Mouse (Mus musculus): ENCODE measurements at regions not wholly inside any gene's neighbourhood (a gene's known extent, or its start where the extent isn't known, plus 50 kb on each side); places are given as distances from the start of the nearest gene placed in this dataset.

DNA sequence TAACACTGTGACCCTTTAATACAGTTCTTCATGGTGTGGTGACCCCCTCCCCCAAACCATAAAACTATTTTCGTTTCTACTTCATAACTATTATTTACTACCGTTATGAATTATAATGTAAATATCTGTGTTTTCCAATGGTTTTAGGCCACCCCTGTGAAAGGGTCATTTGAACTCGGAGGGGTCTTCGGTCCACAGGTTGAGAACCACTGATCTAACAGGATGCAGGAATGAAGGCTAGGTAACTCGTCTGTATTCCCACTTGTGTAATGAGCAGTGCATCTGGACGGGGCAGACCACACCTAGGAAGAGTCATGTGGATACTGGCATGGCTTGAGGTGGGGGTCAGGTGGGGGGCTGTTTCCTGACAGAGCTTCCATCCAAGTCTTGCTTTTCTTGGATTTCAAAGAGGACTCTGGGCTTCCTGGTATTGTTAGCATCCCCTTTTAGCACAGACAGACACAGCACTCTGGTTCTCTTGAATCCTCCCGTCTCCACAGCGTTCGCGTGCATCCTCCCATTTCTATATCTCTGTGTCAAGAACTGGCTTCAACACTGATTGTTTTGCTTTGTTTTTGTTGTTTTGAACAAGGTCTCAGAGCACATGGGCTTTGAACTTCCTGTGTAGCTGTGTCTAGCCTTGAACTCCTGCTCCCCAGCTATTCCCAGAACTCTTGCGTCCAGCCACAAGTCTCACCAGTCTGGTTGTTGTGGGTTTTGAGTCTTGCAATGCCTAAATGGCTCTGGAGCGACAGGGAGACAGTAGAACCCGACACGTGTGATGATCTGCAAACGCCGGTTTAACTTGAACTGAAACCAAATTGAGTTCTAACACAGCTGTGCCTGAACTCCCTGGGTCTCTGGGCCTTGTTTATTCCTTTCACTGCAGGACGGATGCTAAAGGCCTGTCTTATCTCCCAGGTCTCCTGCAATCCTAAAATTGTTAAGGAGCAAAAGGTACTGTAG lies 75.4 kb upstream of the Ralgps2 start:
- no peak for DNase-seq (ENCODE audit: low read depth, low spot score)

DNA sequence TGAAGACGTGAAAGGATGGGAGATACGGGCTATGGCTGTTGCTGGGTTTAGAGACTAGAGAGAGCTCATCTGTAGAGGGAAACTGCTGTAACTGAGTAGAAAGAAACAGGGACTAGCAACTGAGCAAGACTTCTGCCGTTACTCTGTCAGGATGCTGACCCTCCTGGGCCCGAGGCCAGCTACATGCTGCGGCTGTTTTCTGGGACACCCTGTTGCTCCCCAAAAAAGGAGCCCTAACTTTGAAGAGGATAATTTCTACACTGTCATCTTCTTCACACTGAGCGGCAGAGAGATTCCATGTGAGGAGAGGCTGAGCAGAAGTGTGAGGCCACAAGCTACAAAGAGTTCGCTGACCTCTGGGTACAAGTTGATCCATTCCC lies 74.2 kb upstream of the Ralgps2 start:
- DNase-seq (ENCODE audit: low read depth, low spot score) = no peak

DNA sequence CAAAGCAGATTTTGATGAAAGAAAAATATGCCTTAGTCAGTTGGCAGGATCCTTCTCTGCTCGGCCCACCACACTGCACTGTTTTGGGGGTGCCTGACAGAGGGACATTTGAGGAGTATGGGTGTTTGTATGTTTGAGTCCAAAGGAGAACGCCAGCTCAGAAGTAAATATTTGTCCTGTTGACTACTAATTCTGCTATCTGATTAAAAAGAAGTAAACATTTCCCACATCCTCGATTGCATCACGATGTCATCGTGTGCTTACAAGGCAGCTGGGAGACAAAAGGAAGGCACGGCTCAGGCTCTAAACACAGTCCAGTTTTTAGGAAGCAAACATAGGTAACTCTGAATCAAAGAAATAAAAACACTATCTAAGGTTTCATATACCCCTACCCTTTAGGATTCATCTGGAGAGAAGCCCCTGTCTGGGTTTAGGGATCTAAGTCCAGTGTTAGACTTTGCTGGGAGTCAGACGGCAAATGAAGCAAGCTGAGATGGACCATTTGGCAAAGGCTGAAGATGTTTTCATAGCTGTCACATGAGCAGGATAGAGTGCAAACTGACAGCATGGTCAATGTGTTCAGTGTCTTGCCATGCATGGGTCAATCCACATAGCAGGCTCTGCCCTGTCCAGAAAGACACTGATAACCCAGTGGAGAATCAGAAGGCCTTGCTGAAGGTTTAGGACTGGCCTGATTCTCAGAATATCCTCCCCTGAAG lies 73.7 kb upstream of the Ralgps2 start:
- DNase-seq (ENCODE audit: low read depth, low spot score) = no peak

DNA sequence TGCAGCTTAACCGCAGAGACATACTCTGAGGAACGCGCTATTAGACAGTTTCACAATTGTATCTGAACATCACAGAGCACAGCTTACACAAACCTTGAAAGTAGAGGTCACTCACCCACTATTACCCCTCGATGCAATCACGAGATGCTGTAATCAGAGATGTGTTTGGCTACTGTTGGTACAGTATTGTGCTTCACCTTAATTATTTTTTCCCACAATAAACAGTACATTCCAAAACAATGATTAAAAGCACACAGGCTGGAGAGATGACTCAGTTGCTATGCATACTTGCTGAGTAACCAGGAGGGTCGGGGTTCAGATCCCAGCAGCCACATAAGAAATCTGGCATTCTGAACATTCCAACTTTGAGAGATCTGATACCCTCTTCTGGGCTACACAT lies 71.8 kb upstream of the Ralgps2 start:
- no peak for DNase-seq (ENCODE audit: low read depth, low spot score)

DNA sequence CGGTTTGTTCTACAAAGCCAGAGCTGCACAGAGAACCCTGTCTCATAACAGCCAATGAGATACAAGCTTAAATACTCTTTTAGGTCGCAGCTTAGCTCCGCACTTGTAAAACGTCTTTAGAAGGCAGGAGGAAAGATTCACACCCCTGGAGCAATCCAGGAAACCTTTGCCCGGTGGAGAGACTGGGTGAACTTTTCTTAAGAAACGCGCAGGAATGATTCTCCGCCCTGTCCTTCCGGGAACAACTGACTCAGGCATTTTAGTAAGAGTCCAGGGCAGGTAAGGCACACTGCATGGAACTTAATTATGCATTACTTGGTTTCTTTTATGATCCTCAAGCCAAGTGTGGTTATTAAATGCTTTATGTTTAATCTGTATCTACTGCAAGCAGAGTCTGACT lies 70.0 kb upstream of the Ralgps2 start:
- DNase-seq (ENCODE audit: low read depth, low spot score) = no peak

DNA sequence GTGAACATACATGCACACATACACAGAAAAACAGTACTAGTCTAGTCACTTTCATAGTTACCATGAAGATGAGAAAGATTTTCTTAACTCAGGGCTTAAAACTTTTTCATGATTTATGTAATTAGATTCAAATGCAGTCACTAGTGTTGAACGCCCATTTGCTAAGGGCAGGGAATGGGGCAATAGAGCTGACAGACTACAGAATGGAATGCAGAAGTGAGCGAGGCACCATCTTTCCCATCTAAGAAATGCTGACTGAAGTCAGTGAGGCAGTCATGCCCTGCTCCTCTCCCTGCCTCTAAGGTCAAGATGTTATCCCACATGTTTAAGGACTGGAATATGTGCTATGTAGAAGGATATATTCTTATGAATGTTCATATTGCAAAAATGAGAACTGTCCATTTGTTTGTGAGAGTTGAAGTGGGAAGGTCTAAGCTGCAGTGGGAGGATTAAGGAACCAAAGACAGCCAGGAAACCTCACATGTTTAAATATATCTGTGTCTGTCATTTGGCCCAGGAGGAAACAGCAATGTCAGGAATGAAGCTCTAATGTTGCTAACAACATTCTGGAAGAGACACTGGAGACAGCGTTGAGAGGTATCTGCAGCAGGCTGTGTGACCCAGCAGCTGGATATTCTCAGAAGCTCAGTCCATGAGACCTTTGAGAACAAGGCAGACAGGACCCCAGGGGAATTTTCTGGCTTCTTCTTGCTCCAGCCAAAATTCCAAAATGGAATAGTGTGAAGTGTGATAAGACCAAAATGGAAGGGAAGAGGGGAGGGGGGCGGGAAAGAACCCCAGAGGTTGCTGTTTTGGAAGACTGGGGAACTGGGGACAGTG lies 68.7 kb upstream of the Ralgps2 start:
- DNase-seq (ENCODE audit: low read depth, low spot score) = no peak

DNA sequence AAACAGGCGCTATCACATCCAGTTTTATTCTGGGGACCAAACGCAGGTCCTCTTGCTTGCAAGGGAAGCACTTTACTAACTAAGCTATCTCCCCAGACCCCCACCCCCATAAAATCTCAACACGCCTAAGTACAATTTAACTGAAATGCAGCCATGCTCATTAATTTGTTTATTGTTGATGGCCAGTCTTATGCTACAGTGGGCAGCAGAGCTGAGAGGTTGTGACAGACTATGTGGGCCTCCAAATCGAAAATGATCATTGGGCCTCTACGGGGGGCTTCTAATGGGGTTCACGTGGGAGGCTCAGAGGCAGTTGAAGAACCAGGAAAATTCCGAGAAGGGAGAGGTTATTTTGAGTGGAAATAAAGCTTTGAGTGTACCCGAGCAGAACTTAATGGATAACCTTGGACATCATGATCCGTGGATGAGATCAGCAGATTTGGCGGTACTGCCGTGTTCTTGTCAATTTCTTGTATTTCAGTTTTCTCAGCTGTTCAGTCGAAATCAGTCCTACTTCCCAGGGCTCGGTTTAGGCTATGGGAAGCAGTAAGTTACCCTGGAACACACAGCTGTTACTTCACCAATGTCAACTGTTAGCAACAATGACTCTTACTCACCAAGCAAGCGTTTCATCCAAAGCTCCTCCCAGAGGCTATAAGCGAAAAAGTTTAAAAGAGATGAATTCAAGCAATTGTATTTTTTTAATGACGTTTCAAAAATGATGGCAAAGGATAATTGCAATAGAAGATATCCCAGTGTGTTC lies 65.1 kb upstream of the Ralgps2 start:
- no peak for DNase-seq (ENCODE audit: low read depth, low spot score)

DNA sequence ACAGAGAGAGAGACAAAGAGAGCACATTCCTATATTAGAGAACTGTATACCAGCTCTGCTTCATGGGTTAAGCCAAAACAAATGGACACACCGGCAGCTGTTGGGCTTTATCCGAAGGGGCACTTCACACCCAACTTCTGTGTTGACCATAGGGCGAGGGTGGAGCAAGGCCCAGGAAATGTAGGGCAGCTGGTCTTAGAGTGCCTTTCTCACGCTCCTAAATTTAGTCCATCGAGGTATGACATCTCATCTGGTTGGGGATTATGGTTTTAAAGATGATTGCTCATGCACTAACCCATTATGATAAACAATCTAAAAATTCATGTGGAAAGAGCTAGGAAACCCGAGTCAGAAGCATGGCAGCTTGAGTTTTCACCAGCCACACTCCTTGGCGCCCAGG lies 63.6 kb upstream of the Ralgps2 start:
- no peak for DNase-seq (ENCODE audit: low read depth, low spot score)

DNA sequence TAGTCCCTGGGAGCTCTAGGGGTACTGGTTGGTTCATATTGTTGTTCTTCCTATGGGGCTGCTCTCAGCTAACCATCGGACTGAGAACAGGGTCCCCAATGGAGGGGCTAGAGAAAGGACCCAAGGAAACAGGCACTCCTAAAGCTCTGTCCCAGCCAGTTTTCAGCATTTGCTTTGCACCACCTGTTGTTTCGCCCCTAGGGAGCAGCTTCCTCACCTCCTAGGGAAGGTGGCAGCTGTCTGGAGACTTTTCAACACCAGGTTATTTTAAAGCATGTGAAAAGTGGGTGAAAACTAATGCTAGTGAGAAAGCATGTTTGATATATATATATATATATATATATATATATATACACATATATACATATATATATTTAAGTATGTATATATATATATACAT lies 62.8 kb upstream of the Ralgps2 start:
- no peak for DNase-seq (ENCODE audit: low read depth, low spot score)

DNA sequence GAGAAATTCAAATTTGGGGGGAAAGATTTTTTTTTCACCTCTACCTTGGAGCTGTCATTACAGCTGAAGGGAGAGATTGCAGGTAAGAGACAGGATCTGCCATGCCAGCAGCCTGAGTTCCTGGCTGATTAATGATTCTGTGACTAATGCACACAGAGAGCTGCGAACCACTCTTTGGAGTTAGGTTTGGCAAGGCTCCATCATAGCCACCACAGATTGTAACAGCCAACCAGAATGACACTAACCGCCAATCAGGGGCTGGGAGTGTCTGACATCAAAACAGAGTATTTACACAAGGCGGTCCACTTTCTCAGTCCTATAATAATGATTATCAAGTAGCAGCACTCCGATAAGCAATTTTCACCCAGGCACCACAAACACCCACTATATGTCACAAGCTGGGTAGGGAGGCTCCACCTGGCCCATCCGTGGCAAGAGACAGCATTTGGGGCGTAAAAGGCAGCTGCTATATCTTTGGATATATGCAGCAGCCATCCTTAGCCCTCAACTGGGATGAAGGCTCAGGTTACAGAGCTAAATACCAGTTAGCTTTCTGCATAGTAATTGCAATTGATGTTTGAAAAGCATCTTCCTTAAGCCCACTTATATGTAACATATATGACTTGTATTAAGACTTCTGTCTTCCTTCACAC lies 61.7 kb upstream of the Ralgps2 start:
- no peak for DNase-seq (ENCODE audit: low read depth, low spot score)

DNA sequence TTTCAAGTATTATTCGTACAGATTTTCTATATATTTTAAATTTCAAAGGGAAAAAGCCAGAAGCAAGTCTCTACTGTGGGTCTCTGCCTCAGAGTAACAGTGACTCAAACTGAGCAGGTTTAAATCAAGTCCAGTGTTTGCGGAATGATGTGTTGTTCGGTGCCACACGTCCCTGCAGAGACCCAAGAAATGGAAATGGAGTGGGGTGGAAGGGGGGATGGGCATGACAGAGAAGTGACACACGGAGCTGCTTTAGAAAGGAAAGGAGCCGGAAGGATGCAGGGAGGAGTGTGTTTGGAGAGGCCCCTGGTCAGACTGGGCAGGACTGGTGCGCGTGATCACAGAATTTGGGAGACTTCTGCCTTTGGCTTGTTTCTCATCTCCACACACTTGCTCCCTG lies 60.5 kb upstream of the Ralgps2 start:
- DNase-seq (ENCODE audit: low read depth, low spot score) = no peak

DNA sequence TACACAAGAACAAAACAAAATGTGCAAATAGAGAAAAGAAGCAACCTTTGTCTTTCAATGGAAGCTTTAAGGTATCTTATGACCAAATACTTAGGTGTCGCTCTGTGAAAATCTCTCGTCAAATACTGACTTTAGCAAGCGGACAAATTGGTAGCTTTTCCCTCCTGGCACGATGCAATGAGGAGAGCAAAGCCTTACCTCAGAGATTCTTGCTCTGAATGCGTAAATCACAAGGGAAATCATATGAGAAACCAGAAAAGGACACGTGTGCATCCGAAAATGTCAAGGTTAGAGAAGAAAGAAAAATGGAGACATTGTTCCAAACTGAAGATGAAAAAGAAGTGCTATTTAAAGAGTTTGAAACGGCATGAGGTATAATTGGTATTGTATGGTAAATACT lies 59.8 kb upstream of the Ralgps2 start:
- DNase-seq (ENCODE audit: low read depth, low spot score) = no peak

DNA sequence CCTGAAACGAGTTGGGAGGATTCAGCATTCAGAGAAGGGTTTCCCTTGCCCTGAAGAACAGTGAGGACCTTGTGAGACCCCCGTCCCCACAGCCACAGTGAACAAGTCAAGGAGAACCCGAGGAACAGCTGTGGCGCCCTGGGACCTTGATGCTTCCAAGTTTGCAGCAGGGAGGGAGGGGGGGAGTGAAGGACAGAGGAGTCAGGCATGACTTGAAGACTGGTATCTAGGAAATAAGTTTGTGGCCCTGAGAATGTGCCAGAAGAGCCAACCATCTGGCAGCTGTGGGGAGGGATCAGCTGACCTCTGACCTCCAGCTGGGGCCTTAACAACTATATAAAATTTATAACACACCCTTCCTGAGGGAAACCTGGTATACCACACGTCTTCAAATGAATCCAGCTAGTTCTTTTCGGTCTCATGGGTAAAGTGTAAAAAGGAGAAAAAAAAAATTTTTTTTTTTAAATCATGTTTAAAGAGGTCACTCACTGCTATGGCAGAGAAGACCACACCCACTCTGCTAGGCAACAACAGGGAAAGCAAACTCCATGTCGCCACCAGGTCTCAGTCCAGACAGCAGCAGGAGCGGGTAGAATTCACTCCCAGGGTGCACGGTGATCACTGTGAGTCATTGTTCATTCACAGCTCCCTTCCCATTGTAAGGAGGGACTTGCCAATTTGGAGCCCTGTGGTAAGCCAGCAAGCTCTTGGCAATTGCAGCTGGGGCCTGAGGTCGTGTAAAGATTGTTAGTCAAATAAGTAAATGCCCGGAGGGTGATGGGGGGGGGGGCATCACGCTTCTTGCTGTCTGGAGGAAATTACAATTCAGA lies 58.3 kb upstream of the Ralgps2 start:
- DNase-seq (ENCODE audit: low read depth, low spot score) = no peak

DNA sequence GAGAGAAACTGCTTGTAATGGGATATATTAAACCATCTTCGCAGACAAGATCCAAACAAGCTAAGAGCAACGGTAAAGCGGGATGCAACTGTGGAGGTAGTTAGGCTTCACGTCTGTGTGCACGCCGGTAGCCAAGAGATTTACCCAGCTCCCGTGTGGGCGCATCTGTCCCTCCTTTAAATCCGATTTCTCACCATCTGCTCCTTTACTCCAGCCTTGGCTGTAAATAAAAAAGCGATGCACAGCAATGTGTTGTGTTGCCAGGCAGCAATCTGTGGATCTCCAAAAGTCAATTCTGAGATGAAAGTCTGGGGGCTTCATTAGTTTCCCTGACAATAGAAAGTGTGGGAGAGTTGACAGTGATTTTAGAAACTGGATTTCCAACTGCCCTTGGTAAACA lies 57.6 kb upstream of the Ralgps2 start:
- peak; percentile 78 for DNase-seq (ENCODE audit: low read depth, low spot score)

DNA sequence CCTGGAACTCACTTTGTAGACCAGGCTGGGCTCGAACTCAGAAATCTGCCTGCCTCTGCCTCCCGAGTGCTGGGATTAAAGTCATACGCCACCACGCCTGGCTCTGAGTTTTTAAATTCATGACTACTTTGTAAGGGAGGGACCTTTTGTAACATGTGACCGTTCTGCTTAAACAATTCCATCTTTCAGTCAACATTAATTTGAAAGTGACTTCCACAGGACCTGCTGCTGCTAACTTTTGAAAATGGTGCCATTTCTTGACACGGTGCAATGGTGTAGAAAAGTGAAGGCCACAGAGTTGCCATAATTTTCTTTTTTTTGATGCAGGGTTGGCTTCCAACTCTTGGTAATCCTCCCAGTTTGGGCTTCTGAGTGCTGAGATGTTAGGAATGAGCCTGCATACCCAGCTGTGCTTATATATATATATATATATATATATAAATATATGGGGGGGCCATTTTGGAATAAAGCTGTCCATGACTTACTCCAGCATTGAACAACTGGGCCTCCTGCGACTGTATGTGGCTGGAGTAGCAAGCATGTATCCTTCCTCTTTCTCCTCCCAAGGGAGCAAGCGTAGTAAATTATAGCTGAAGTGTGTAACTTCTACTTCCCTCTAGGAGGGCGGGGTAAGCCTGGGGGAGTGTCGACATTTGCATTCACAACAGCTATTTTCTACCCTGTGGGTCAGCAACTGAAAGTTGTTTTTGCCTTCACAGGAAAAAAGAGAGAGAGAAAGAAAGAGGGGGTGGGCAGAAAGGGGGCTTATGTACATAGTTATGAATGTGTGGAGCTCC lies 56.9 kb upstream of the Ralgps2 start:
- DNase-seq (ENCODE audit: low read depth, low spot score) = no peak

DNA sequence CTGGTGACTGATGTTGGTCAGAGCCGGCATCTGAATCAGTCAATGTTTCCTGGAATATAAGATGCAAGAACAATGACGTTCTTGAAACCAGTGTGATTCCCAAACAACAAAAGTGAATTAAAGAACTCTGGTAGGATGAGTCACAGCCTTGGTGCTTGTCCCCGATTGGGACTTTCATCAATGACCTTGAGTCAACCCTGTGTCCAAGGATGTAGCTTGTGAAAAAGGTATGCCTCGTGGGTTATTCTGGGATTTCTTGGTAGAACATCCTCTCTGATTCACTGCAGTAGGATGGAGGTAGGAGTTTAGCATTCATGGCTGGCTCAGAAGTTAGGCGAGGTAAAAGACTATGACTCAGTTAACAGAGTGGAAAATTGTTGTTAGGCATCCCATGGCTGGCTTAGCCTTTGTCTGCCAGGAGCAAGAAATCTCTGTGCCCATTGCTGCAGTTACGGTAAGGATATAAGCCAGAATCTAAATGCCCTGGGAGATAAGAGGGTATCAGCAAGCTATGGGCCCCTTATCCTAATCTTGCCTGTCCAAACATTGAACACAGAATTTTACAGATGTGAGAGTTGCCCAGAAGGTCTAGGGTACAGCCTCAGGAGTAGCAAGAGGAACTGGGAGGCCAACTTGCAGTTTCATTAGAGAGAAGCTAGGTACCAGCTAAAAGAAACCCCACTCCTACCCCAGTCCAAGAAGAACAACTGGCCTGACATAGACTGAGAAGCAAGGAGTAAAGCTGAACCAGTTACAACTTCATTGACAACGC lies 55.9 kb upstream of the Ralgps2 start:
- no peak for DNase-seq (ENCODE audit: low read depth, low spot score)

DNA sequence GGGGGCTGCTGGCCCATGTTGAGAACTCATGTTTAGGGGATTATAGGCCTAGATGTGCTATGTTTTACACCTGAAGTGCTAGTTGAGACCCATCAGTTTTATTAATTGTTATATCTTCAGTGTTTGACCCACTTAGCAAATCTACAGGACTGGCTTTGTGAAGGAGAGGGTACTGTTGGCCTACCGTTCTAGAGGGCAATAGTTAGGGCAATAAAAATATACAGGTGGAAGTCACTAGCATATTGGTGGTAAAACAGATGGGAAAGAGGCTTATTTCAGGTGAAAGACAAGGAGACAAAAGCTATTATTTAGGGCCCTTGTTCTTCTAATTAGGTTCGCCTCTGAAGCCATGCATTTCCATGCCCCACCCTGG lies 55.2 kb upstream of the Ralgps2 start:
- no peak for DNase-seq (ENCODE audit: low read depth, low spot score)

DNA sequence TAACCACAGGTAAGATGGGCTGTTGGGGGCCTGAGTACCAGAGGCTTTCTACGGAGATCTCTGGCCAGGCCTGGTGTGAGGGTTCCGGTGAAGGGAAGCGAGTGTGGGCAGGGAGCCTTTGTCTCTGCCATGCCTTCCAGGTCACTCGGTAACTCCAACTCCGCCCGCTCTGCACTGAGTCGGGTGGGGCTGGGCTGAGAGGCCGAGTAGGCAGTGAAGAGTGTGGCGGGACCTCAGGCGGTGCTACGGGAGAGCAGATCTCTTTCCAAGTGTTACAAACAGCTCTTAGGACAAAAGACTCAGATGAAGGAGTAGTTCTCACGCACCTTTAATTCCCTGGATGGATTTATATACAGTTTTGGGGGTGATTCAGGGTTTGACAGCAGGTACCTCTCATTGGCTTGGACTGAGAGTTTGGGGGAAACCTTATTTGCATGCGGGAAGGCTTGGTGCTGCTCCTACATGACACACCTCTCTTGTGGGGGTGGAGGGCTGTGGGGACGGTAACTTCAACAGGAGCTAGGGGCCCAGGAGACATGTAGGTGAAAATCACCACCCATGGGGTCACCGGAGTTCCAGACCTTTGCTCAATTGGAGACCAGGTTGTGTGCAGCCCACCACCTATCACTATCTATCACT lies 54.7 kb upstream of the Ralgps2 start:
- DNase-seq (ENCODE audit: low read depth, low spot score) = no peak
